Mouse (Mus musculus): Measurements from ENCODE around the gene Asb7.

GRCm38 (mm10) chr7:66734466-66734865, 45.1 kb upstream of the Asb7 start:
- TF ChIP-seq CTCF (conservative IDR thresholded peaks at IDR 0.05; ENCODE audit: low read length) = no peak
- no peak for TF ChIP-seq NANOG (IDR thresholded peaks at IDR 0.05; ENCODE audit: borderline replicate concordance, low read length)
